Mouse (Mus musculus) T-cell, adult 66 days (primary cell): ENCODE measurements around the gene Gm26602. TPM values are rescaled to one million over a fixed set of nuclear protein-coding genes. Genes with fewer than 3 reads are reported as not detected.

Source experiments
- total RNA-seq, 2 experiments: library from RNA; stranded (reverse); gene quantifications; 3 replicates in 1 of 2; 4 replicates in 1 of 2; pipeline ENCODE4 v1.2.4; 2023

Gm26602 gene
- not detected for total RNA-seq

GRCm38 (mm10) chr10:79910556-79910955, at the start of gene Gm26602:
TSS of gene Gm26602 (plus strand) at chr10:79910856.

GRCm38 (mm10) chr10:79874290-79874862, 36.3 kb upstream of the Gm26602 start, which contains the start of the genes Prtn3 and Plppr3:
TSS of gene Prtn3 (plus strand) at chr10:79874476.
TSS of gene Plppr3 (minus strand) at chr10:79874634.

GRCm38 (mm10) chr10:79886054-79886453, 24.6 kb upstream of the Gm26602 start, which contains the start of gene Elane:
TSS of gene Elane (plus strand) at chr10:79886247.

DNA sequence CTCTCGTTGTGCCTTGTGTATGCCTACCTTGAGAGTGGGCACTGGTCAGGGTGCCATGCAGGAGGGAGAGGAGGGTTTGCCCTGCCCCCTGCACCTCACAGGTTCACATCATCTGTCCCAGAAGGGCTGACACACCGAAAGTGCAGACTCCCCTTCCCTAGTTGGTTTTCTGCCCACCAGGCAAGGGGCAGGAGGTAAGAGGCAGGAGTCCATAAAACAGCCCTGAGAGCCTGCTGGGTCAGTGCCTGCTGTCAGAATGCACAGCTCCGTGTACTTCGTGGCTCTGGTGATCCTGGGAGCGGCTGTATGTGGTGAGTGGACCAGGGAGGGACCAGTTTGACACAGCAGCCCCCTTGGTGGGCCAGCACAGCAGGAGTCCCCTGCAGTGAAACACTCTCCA, 20.0 kb upstream of the Gm26602 start, which contains the start of gene Cfd:
TSS of gene Cfd (plus strand) at position 184 of the 400 bp plus-strand sequence.

GRCm38 (mm10) chr10:79908167-79909091, 2.2 kb upstream of the Gm26602 start, which contains the start of gene Med16:
TSS of gene Med16 (minus strand) at chr10:79908923.

GRCm38 (mm10) chr10:79916808-79917531, 6.3 kb downstream of the Gm26602 start, which contains the start of gene Kiss1r:
TSS of gene Kiss1r (plus strand) at chr10:79916971.

DNA sequence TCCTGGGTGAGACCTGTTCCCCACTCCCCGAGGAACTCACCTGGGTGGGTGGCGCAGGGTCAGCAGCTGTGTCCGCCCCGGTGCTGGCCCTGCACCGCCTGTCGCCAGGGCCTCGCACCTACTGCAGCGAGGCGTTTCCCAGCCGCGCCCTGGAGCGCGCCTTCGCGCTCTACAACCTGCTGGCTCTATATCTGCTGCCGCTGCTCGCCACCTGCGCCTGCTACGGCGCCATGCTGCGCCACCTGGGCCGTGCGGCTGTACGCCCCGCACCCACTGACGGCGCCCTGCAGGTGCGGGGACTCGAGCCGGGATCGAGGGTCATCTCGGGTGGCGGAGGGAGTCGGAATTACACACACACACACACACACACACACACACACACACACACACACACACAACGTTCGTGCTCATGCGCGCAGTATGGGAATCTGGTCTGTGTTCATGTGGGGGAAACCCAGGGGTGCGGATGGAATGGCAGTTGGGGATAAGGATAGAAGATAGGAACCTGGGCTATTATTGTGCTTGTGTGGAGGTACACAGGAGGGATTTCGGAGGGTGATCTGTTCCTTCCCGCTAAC, 10.4 kb downstream of the Gm26602 start, which contains the start of gene R3hdm4:
TSS of gene R3hdm4 (minus strand) at position 251 of the 578 bp plus-strand sequence.

GRCm38 (mm10) chr10:79926491-79927323, 16.1 kb downstream of the Gm26602 start, which contains the start of gene Arid3a:
TSS of gene Arid3a (plus strand) at chr10:79927043.

DNA sequence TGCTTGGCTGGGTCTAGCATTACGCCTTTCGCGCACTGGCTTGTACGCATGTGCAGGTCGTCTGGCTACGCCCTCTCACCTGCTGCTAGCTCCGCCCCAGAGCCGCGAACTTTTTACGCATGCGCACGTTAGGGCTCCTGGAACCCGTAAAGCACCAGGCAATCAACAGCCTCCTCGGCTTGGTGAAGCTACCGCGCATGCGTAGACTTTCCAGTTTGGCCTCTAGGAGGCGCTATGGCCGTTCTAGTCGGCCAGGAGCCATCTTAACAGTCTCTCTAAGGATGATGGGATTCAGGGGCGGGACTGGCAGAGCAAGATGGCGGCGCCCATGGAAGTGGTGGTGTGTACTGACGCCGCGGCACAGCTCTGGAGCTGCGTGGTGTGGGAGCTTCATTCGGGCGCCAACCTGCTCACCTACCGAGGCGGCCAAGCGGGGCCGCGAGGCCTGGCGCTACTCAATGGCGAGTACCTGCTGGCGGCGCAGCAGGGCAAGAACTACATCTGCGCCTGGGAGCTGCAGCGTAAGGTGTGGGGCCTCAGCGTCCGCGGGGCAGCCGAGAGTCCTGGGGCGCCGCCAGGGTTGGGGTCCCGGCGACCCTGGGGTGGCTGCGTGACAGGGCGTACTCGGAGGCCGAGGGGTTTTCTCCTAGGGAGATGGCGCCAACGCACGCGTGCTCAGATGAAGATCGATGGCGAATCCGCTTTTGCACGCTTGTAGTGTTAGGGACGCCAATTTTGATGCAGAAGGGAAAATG, 49.4 kb downstream of the Gm26602 start, which contains the start of gene Wdr18:
TSS of gene Wdr18 (plus strand) at position 306 of the 755 bp plus-strand sequence.

Other genes starting within 250 kb of the Gm26602 start
- not detected for gene Madcam1, start 246.3 kb upstream of the Gm26602 start, total RNA-seq
- 10 to 100 TPM; 23.9 to 26.9 TPM for gene Tpgs1, start 241.5 kb upstream of the Gm26602 start, total RNA-seq
- gene Cdc34, start 228.7 kb upstream of the Gm26602 start, total RNA-seq = 10 to 100 TPM; 78.2 to 86.5 TPM
- gene Gzmm, start 221.8 kb upstream of the Gm26602 start, total RNA-seq = 10 to 100 TPM; 16.9 to 17.0 TPM
- 100 to 1,000 TPM; 103 to 115 TPM for gene Bsg, start 206.4 kb upstream of the Gm26602 start, total RNA-seq
- gene Hcn2, start 194.2 kb upstream of the Gm26602 start, total RNA-seq = under 1 TPM; 0.18 to 0.23 TPM
- gene Polrmt, start 164.3 kb upstream of the Gm26602 start, total RNA-seq = 10 to 100 TPM; 59.1 to 62.3 TPM
- not detected for gene Fgf22, start 155.8 kb upstream of the Gm26602 start, total RNA-seq
- 10 to 100 TPM; 63.3 to 64.6 TPM for gene Rnf126, start 143.9 kb upstream of the Gm26602 start, total RNA-seq
- 1 to 10 TPM in 1 of 2 experiments, under 1 TPM in 1; 0.56 to 1.4 TPM for gene Fstl3, start 133.6 kb upstream of the Gm26602 start, total RNA-seq
- gene Prss57, start 119.9 kb upstream of the Gm26602 start, total RNA-seq = not detected
- gene Palm, start 117.3 kb upstream of the Gm26602 start, total RNA-seq = 1 to 10 TPM; 3.0 to 4.1 TPM
- not detected for gene Misp, start 89.9 kb upstream of the Gm26602 start, total RNA-seq
- gene Ptbp1, start 56.4 kb upstream of the Gm26602 start, total RNA-seq = 100 to 1,000 TPM; 649 to 687 TPM
- not detected for gene Prtn3, start 36.4 kb upstream of the Gm26602 start, total RNA-seq
- gene Plppr3, start 36.2 kb upstream of the Gm26602 start, total RNA-seq = not detected
- under 1 TPM in 1 of 2 experiments, not detected in 1; 0.58 TPM for gene Elane, start 24.6 kb upstream of the Gm26602 start, total RNA-seq
- not detected for gene Cfd, start 20.0 kb upstream of the Gm26602 start, total RNA-seq
- gene Med16, start 1.9 kb upstream of the Gm26602 start, total RNA-seq = 10 to 100 TPM; 62.1 to 71.7 TPM
- 1 to 10 TPM in 1 of 2 experiments, under 1 TPM in 1; 0.98 to 1.2 TPM for gene Kiss1r, start 6.1 kb downstream of the Gm26602 start, total RNA-seq
- 100 to 1,000 TPM in 1 of 2 experiments, 10 to 100 TPM in 1; 99.7 to 103 TPM for gene R3hdm4, start 10.4 kb downstream of the Gm26602 start, total RNA-seq
- 10 to 100 TPM in 1 of 2 experiments, 1 to 10 TPM in 1; 9.3 to 12.5 TPM for gene Arid3a, start 16.2 kb downstream of the Gm26602 start, total RNA-seq
- 10 to 100 TPM; 54.5 to 63.1 TPM for gene Wdr18, start 49.3 kb downstream of the Gm26602 start, total RNA-seq
- gene Grin3b, start 59.9 kb downstream of the Gm26602 start, total RNA-seq = under 1 TPM in 1 of 2 experiments, not detected in 1; 0.89 TPM
- 100 to 1,000 TPM; 152 to 155 TPM for gene Tmem259, start 73.5 kb downstream of the Gm26602 start, total RNA-seq
- 100 to 1,000 TPM; 509 to 532 TPM for gene Cnn2, start 77.7 kb downstream of the Gm26602 start, total RNA-seq
- 10 to 100 TPM; 75.4 to 82.6 TPM for gene Abca7, start 85.6 kb downstream of the Gm26602 start, total RNA-seq
- 100 to 1,000 TPM; 853 to 885 TPM for gene Arhgap45, start 105.8 kb downstream of the Gm26602 start, total RNA-seq
- 10 to 100 TPM; 71.1 to 85.2 TPM for gene Polr2e, start 128.9 kb downstream of the Gm26602 start, total RNA-seq
- gene Gpx4, start 136.3 kb downstream of the Gm26602 start, total RNA-seq = 100 to 1,000 TPM; 155 to 180 TPM
- 10 to 100 TPM; 97.7 to 98.5 TPM for gene Sbno2, start 194.7 kb downstream of the Gm26602 start, total RNA-seq
- gene Stk11, start 204.9 kb downstream of the Gm26602 start, total RNA-seq = 100 to 1,000 TPM; 136 to 156 TPM
- 100 to 1,000 TPM; 157 to 178 TPM for gene Atp5d, start 227.8 kb downstream of the Gm26602 start, total RNA-seq
- gene Cbarp, start 230.0 kb downstream of the Gm26602 start, total RNA-seq = 10 to 100 TPM; 28.2 to 29.0 TPM
- 100 to 1,000 TPM; 102 to 113 TPM for gene Midn, start 237.4 kb downstream of the Gm26602 start, total RNA-seq